Mouse (Mus musculus) myocyte (in vitro differentiated cells): ENCODE results near the gene Med15. TPM values are rescaled to one million over a fixed set of nuclear protein-coding genes. Genes with fewer than 3 reads are reported as not detected.

Experiments used
- H3K27me3 ChIP-seq: one replicate; pipeline ENCODE4 v1.6.1; 2011; ENCODE audit not compliant: control insufficient read depth, insufficient read depth, insufficient read length
- H3K36me3 ChIP-seq: one replicate; pipeline ENCODE4 v1.6.1; 2011; ENCODE audit not compliant: control insufficient read depth, insufficient read depth
- H3K4me2 ChIP-seq: one replicate; pipeline ENCODE4 v1.6.1; 2011; ENCODE audit warnings: low read depth, control low read depth
- H3K4me3 ChIP-seq: one replicate; pipeline ENCODE4 v1.5.1; 2011; ENCODE audit warnings: mild to moderate bottlenecking, control low read depth, moderate library complexity
- H3K79me2 ChIP-seq: one replicate; pipeline ENCODE4 v1.6.1; 2011; ENCODE audit not compliant: control insufficient read depth, insufficient read depth
- H3ac ChIP-seq: one replicate; pipeline ENCODE4 v1.6.1; 2011; ENCODE audit not compliant: control insufficient read depth, insufficient read length
- CEBPB ChIP-seq: IDR thresholded peaks from 2 replicates; pipeline ENCODE4 v1.6.1; 2011; ENCODE audit warnings: mild to moderate bottlenecking, moderate library complexity; ENCODE audit not compliant: poor library complexity, insufficient read depth, severe bottlenecking
- E2F4 ChIP-seq: IDR thresholded peaks from one replicate; pipeline ENCODE4 v1.6.1; 2011; ENCODE audit warnings: mild to moderate bottlenecking, control low read depth, moderate library complexity; ENCODE audit not compliant: insufficient read depth
- MAX ChIP-seq: IDR thresholded peaks from one replicate; pipeline ENCODE4 v1.6.1; 2011; ENCODE audit warnings: low read depth, mild to moderate bottlenecking, control low read depth
- MYOD1 ChIP-seq, 3 experiments: IDR thresholded peaks; one replicate each; pipeline ENCODE4 v1.6.1; 2011; ENCODE audit warnings: control low read depth in 2 of 3, low read depth in 2 of 3, mild to moderate bottlenecking in 2 of 3, moderate library complexity in 1 of 3; ENCODE audit not compliant: insufficient read length in 2 of 3, control insufficient read depth in 1 of 3
- MYOG ChIP-seq, 3 experiments: IDR thresholded peaks; one replicate each; pipeline ENCODE4 v1.6.1; 2011; ENCODE audit warnings: control low read depth in 2 of 3, low read depth in 2 of 3, mild to moderate bottlenecking in 2 of 3; ENCODE audit not compliant: insufficient read length in 2 of 3, control insufficient read depth in 1 of 3, insufficient read depth in 1 of 3
- POLR2A ChIP-seq: IDR thresholded peaks from one replicate; pipeline ENCODE4 v1.6.1; 2011; ENCODE audit warnings: low read depth, mild to moderate bottlenecking, control low read depth, moderate library complexity; ENCODE audit not compliant: insufficient read length
- POLR2AphosphoS2 ChIP-seq: IDR thresholded peaks from one replicate; pipeline ENCODE4 v1.6.1; 2011; ENCODE audit warnings: low read depth, control low read depth; ENCODE audit not compliant: insufficient read length
- REST ChIP-seq: IDR thresholded peaks from one replicate; pipeline ENCODE4 v1.6.1; 2011; ENCODE audit warnings: mild to moderate bottlenecking, control low read depth, moderate library complexity; ENCODE audit not compliant: insufficient read depth, insufficient read length
- SRF ChIP-seq: IDR thresholded peaks from one replicate; pipeline ENCODE4 v1.6.1; 2011; ENCODE audit warnings: low read depth; ENCODE audit not compliant: control insufficient read depth, insufficient read length
- TCF12 ChIP-seq: IDR thresholded peaks from one replicate; pipeline ENCODE4 v1.6.1; 2011; ENCODE audit warnings: mild to moderate bottlenecking, control low read depth; ENCODE audit not compliant: poor library complexity, insufficient read depth, severe bottlenecking
- TCF3 ChIP-seq: IDR thresholded peaks from one replicate; pipeline ENCODE4 v1.6.1; 2011; ENCODE audit warnings: low read depth, control low read depth; ENCODE audit not compliant: insufficient read length
- USF1 ChIP-seq: IDR thresholded peaks from one replicate; pipeline ENCODE4 v1.6.1; 2011; ENCODE audit warnings: low read depth, mild to moderate bottlenecking, control low read depth, moderate library complexity
- polyA plus RNA-seq: library from polyadenylated mRNA; unstranded; fragments of >200 nt; fragmentation: generic; extraction: Trizol; gene quantifications from one replicate; pipeline ENCODE4 v1.2.1, GENCODE M21; 2012; ENCODE audit warnings: missing spikeins

Gene Med15
- polyA plus RNA-seq, 1 experiment: 42.9 TPM

DNA sequence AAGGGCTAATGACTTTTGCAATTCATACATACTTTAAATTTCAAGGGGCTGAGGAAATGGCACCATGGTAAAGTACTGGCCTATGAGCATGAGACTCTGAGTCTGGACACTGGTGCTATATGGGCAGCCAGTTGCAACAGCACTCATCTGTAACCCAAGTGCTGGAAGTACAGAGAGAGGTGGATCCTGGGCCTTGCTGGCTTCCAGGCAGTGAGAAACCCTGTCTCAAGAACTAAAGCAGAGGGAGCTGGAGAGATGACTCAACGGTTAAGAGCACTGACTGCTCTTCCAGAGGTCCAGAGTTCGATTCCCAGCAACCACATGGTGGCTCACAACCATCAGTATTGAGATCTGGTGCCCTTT lies 31.7 kb downstream of the Med15 start:
- Histone ChIP-seq H3ac (no peak overlapping the region), H3K4me2 (no peak overlapping the region), H3K27me3 (no peaks in the 10 kb centered on the region), H3K79me2 (peaks cover 30% of the 10 kb centered on the region), H3K4me3 (no peak overlapping the region), H3K36me3 (peaks cover 20% of the 10 kb centered on the region)
- TF ChIP-seq POLR2AphosphoS2 (no peak), REST (no peak), MYOD1 (IDR thresholded peaks at IDR 0.05; ENCODE audit: control insufficient read depth in 1 of 3, insufficient read length in 2 of 3, low read depth in 2 of 3) (no peak), USF1 (no peak), MYOG (IDR thresholded peaks at IDR 0.05; ENCODE audit: control insufficient read depth in 1 of 3, insufficient read depth in 1 of 3, insufficient read length in 2 of 3, low read depth in 2 of 3) (no peak), TCF3 (no peak), TCF12 (no peak), SRF (no peak), MAX (no peak), POLR2A (no peak), E2F4 (no peak), CEBPB (no peak)

DNA sequence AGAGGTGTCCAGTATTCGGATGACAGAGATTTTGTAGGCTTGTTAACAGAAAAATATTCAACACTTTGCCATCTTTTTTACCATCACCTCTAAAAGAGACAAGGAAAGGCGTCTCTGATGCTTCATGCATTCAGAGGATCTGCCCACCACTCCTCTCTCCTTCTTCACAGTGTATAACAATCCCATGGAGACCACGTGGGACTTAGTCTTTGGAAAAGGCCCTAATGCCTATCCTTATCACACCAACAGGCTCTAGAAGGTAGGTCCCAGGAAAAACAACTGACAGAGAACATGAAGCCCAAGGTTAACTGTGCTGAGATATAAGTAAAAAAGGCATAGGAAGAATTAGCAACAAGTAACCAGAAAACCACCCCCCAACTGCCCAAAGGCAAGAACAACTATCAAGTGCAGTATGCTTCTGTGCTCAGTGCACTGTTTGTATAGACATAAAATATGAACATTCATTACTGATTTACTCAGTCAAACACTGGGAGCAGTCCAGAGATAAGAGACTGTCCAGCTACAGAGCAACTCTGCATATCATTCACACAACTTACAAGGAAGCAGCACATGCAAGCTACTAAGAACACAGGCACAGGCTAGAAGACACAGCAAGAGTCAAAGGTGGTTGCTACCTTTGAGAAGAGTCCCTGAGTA lies 32.2 kb downstream of the Med15 start:
- TF ChIP-seq REST (no peak), USF1 (no peak), E2F4 (no peak)
- H3K27me3 ChIP-seq: no peaks in the 10 kb centered on the region
- H3ac ChIP-seq: no peak overlapping the region
- H3K36me3 ChIP-seq: peaks cover 20% of the 10 kb centered on the region
- H3K4me2 ChIP-seq: no peak overlapping the region
- peaks cover 27% of the 10 kb centered on the region for H3K79me2 ChIP-seq
- H3K4me3 ChIP-seq: no peak overlapping the region

DNA sequence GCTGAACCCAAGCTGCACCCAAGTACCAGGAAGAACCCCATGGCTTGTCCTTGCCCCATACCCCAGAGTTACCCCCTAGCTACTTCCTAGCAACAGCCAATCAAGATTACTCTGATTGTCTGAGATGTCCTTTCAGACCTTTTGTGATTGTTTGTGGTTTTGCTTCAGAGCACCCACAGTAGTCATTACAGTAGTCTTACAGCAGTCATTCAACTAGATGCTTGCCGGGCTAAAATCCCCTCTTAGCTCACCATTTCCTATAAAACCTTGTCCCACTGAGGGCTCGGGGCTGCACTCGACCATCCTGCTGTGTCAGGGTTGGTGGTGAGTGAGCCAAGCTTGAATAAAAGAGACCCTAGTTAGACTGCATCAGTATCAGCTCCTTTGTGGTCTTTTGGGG lies 37.8 kb downstream of the Med15 start:
- no peak overlapping the region for H3ac ChIP-seq
- H3K4me3 ChIP-seq: no peak overlapping the region
- no peaks in the 10 kb centered on the region for H3K27me3 ChIP-seq
- H3K4me2 ChIP-seq: no peak overlapping the region
- peaks cover 23% of the 10 kb centered on the region for H3K36me3 ChIP-seq
- TF ChIP-seq POLR2A (no peak), USF1 (no peak), TCF12 (no peak), MYOG (IDR thresholded peaks at IDR 0.05; ENCODE audit: control insufficient read depth in 1 of 3, insufficient read depth in 1 of 3, insufficient read length in 2 of 3, low read depth in 2 of 3) (no peak), REST (no peak), CEBPB (no peak), MAX (no peak), SRF (no peak), E2F4 (no peak), TCF3 (no peak), MYOD1 (IDR thresholded peaks at IDR 0.05; ENCODE audit: control insufficient read depth in 1 of 3, insufficient read length in 2 of 3, low read depth in 2 of 3) (no peak), POLR2AphosphoS2 (no peak)
- H3K79me2 ChIP-seq: peaks cover 10% of the 10 kb centered on the region

DNA sequence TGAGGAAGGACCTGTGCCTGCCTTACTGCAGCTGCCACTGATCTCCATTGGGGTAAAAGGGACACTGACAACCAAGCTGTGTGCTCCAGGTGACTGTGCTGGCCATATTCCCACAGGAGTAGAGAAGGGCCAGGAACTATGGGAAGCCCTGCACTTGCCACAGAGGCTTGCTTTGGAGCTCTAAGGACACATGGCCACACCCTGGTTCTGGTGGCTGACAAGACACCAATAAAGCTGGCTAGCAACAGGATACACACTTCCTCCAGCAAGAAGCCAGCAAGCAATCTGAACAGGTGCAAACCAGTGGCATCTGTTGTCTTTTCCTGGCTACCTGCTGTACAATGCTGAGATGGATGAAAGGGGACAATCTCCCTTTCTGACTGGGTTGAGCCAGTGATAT lies 62.8 kb downstream of the Med15 start:
- Histone ChIP-seq H3K36me3 (peaks cover 45% of the 10 kb centered on the region), H3K27me3 (no peaks in the 10 kb centered on the region), H3ac (no peak overlapping the region), H3K4me3 (no peak overlapping the region), H3K79me2 (no peaks in the 10 kb centered on the region), H3K4me2 (no peak overlapping the region)
- TF ChIP-seq CEBPB: no peak
- TF ChIP-seq REST: no peak
- no peak for TF ChIP-seq POLR2AphosphoS2
- TF ChIP-seq POLR2A: no peak
- no peak for TF ChIP-seq MYOD1 (IDR thresholded peaks at IDR 0.05; ENCODE audit: control insufficient read depth in 1 of 3, insufficient read length in 2 of 3, low read depth in 2 of 3)
- TF ChIP-seq USF1: no peak
- TF ChIP-seq E2F4: no peak
- TF ChIP-seq SRF: no peak
- no peak for TF ChIP-seq TCF12
- no peak for TF ChIP-seq MAX
- no peak for TF ChIP-seq TCF3
- TF ChIP-seq MYOG (IDR thresholded peaks at IDR 0.05; ENCODE audit: control insufficient read depth in 1 of 3, insufficient read depth in 1 of 3, insufficient read length in 2 of 3, low read depth in 2 of 3): no peak

DNA sequence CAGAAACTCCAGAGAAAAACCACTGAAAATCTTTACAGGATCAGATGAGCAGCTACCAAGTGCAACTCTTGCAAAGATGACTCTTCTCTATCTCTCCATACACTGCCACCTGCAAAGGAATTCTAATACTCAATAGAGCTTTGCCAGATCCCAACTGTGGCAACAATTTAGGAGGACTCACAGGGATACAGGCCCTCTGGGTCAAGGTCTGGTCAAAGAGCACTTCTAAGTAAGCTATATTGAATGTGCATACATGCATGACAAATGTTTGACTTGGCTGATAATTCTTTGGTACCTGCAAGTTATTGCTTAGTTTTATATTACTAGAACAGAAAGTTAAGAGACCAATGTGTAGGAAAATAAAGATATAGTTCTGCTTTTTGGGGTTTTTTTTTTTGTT lies 67.1 kb downstream of the Med15 start:
- Histone ChIP-seq H3ac (no peak overlapping the region), H3K4me3 (no peak overlapping the region), H3K36me3 (peaks cover 34% of the 10 kb centered on the region), H3K79me2 (no peaks in the 10 kb centered on the region), H3K4me2 (no peak overlapping the region), H3K27me3 (no peaks in the 10 kb centered on the region)
- TF ChIP-seq POLR2A: no peak
- TF ChIP-seq MYOD1 (IDR thresholded peaks at IDR 0.05; ENCODE audit: control insufficient read depth in 1 of 3, insufficient read length in 2 of 3, low read depth in 2 of 3): no peak
- TF ChIP-seq POLR2AphosphoS2: no peak
- TF ChIP-seq TCF12: no peak
- TF ChIP-seq TCF3: no peak
- no peak for TF ChIP-seq CEBPB
- no peak for TF ChIP-seq MYOG (IDR thresholded peaks at IDR 0.05; ENCODE audit: control insufficient read depth in 1 of 3, insufficient read depth in 1 of 3, insufficient read length in 2 of 3, low read depth in 2 of 3)
- no peak for TF ChIP-seq MAX
- TF ChIP-seq USF1: no peak
- no peak for TF ChIP-seq SRF
- no peak for TF ChIP-seq E2F4
- no peak for TF ChIP-seq REST
